Mouse (Mus musculus): ENCODE data around the gene Mrpl17.

GRCm38 (mm10) chr7:105767729-105768165, 43.2 kb downstream of the Mrpl17 start:
- TF ChIP-seq CTCF (conservative IDR thresholded peaks at IDR 0.05; ENCODE audit: low read length) (no peak), POU5F1 (IDR thresholded peaks at IDR 0.05; ENCODE audit: borderline replicate concordance, low read length) (no peak), NANOG (IDR thresholded peaks at IDR 0.05; ENCODE audit: borderline replicate concordance, low read length) (no peak)
